Mouse (Mus musculus) spleen, adult 2 months (tissue): ENCODE measurements around the gene Rab3il1.

Experiments
- CTCF ChIP-seq: fragments of 200-500 bp; IDR thresholded peaks from 2 replicates; pipeline ENCODE4 v1.5.1; 2011; ENCODE audit warnings: mild to moderate bottlenecking, inconsistent platforms; ENCODE audit not compliant: insufficient read depth, insufficient read length, insufficient replicate concordance; ENCODE audit errors: extremely low read depth
- POLR2A ChIP-seq: fragments of 200-500 bp; IDR thresholded peaks from 2 replicates; pipeline ENCODE4 v1.6.1; 2011; ENCODE audit warnings: low read depth, low read length, inconsistent platforms

DNA sequence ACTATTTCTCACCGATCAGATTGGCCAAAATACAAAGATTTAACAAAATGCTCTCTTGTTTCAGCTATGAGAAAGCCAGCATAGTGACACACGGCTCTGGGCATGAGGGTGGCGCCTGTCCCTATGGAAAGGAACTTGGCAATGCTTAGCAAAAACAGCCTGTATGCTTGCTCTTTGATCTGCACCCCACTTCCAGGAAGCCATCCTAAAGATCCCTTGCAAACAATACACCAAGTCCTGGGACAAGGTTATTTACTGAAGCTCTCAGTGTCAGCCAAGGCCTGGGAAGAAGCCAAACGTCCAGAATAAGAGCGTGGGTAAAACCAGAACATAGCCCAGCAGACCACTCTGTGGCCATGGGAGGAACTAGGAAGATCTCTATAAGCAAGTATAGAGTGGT lies 40.7 kb upstream of the Rab3il1 start:
- TF ChIP-seq CTCF = no peak
- TF ChIP-seq POLR2A = no peak
